Mouse (Mus musculus): ENCODE data around the gene Kmt5a.
A peak's percentile ranks its signal among the peaks of the same experiment; 100 is the strongest.
"Not testable (repeated sequence)": the region's sequence is repeated elsewhere in the genome, so short reads cannot be mapped to it uniquely, and the experiment has no call there.

Gene Kmt5a

DNA sequence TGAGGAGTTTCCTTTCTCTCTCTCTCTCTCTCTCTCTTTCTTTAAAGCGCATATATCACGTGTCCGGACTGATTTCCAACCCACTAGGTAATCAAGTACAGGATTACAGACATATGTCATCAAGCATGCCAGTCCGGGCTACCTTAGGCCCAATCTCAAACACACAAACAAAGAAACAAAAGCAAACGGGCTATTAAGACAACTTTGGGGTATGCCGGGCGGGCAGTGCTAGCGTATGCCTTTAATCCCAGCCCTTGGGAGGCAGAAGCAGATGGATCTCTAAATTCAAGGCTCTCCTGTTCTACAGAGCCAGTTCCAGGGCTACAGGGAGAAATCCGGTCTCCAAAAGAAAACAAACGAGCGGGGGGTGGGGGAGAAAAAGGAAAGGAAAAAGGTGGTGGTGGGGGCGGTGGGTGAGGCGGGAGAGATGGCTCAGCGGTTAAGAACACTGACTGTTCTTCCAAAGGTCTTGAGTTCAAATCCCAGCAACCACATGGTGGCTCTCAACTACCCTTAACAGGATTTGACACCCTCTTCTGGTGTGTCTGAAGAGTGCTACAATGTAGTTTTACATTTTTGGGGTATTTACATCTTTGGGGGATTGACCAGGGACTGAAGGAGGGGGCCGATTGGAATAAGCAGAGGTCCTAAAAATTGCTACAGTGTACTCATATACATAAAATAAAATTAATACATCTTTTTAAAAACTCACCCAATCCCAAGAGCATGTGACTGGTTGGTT is 44.1 kb downstream of the Kmt5a start:
- DNase-seq: peak; percentile 47

GRCm38 (mm10) chr5:124485654-124486053 is 45.9 kb downstream of the Kmt5a start:
- no peak for DNase-seq

GRCm38 (mm10) chr5:124488885-124489284 is 49.2 kb downstream of the Kmt5a start:
- DNase-seq: no peak

DNA sequence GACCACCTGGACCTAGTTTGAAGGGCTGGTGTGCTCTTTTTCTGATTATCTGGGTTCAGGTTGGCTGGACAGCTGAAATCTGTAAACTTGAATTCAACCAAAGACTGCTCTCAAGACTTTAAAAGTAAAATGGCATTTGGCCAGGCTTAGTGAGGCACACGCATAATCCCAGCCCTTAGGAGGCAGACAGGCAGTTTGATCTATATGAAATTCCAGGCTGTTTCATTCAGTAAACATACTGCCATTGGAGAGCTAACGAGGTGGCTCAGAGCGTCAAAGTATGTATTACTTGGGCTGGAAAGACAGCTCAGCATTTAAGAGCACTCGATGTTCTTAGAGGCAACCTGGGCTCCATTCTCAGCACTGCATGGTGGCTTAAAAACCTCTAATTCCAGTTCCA is 52.0 kb downstream of the Kmt5a start:
- no peak for DNase-seq

DNA sequence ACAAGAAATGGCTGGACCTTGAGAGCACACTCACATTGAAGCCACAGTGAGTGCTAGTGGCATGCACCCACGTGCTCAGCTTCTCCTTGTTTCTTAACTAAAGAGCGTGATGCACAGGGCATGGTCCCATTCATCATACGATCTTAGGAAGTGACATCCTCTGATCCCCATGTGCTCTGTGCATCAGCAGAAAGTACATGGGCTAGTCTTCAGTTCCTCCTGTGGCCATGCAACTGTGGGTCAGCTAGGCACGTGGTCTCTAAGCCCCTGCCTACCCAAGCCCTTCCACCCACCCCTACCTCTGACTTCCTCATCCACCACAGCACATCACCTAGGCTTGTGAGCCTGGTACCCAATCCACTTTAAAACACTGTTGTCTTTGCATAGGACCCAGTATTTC is 52.9 kb downstream of the Kmt5a start:
- DNase-seq: no peak

DNA sequence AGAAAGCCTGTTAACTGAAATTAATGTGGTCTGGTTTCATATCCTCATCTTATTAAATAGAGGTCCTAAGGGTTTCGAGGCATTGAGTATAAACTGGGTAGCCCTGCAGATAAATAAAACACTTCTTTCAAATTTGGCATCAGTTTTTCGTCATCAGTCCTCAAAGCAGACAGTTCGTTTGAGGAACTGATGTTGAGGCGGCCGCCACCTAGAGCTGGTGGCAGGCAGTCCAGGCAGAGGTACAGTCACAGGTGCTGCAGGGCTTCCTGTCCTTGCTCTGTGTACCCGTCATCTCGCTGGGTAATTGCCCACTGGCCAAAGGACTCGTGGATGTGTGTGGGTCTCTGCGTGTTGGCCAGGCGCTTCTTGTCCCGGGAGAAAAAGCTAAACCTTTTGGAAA is 53.7 kb downstream of the Kmt5a start:
- no peak for DNase-seq

GRCm38 (mm10) chr5:124495547-124495946 is 55.8 kb downstream of the Kmt5a start:
- peak; percentile 66 for DNase-seq

- DNase-seq: peak; percentile 57
Measured at GRCm38 (mm10) chr5:124496614-124497514, 57.1 kb downstream of the Kmt5a start.

- no peak for DNase-seq
Measured at GRCm38 (mm10) chr5:124498221-124498876, 58.6 kb downstream of the Kmt5a start.

- DNase-seq: no peak
Measured at GRCm38 (mm10) chr5:124499001-124499400, 59.3 kb downstream of the Kmt5a start.

DNA sequence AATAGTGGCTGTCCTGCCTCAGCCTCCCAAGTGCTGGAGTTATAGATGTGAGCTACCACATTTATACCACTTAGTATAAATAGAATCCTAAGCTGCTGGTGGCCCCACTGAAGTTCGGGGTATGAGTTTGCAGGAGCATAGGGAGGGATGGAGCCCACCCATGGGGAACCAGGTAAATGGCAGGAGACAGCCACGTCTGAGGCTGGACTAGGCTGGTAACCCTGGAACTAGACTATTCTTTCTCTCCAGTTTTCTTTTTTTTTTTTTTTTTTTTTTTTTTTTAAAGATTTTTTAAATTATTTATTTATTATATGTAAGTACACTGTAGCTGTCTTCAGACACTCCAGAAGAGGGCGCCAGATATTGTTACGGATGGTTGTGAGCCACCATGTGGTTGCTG is 60.3 kb downstream of the Kmt5a start:
- not testable (repeated sequence) for DNase-seq

GRCm38 (mm10) chr5:124500573-124500972 is 60.8 kb downstream of the Kmt5a start:
- DNase-seq: no peak

DNA sequence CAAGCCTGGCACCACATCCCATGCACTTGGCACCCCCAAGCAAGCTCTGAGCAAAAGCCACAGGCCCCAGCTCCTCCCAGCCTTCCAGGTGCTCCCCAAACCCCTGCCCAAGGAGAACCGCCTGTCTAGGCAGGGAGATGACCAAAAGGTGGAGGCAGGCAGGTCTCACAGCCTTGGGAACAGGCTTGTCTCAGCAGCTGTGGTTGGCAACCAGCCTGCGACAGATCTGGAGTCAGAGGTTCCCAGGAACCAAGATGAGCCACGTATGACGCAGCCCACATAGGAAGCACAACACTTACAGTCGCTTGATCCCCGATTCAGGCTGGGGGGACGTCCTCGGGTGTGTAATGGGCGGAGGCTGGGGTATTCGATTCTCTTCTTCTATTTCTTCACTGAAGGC is 61.8 kb downstream of the Kmt5a start:
- DNase-seq: no peak

DNA sequence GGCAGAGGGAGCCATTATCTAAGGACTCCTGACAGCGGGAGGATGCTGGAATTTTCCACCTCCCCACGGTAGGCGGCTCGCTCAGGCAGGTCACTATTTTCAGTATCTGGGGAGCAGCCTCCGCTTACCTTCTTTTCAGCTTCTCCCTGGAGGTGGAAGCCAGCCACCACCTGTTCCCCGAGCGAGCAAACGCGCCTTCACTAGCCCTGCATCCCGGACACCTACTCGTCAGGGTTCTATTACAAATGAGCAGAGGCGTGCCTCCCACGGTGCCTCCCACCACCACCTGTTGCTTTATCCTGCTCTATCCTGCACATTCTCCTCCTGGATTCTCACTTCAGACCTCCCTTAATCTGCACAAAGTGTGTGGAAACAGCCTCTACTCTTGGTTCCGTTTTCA is 64.0 kb downstream of the Kmt5a start:
- DNase-seq: no peak

GRCm38 (mm10) chr5:124505235-124505634 is 65.5 kb downstream of the Kmt5a start:
- no peak for DNase-seq

GRCm38 (mm10) chr5:124506731-124507359 is 67.1 kb downstream of the Kmt5a start:
- DNase-seq: no peak

- no peak for DNase-seq
Measured at GRCm38 (mm10) chr5:124509200-124509599, 69.5 kb downstream of the Kmt5a start.

DNA sequence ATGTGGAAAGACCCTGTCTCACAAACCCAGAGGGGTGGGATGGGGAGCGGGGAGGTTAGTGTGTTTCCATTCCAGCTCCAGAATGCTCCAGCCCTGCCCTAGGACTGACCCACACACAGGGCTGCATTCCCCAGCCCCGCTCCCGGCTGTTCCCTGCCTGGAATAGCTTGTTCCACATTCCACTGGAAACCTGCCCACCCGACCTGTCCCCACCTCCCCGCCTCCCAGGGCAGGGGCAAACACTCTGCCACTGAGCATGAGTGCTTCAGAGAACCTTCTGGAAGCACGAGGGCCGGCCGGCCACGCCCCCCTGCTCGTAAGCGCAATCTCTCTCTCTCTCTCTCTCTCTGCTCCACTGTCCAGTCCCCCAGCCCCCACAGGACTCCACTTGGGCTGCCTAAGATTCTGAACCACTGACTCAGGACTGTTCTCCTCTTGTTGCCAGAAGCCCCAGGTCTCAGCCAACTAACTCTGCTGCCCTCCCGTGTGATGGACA is 70.1 kb downstream of the Kmt5a start:
- no peak for DNase-seq

DNA sequence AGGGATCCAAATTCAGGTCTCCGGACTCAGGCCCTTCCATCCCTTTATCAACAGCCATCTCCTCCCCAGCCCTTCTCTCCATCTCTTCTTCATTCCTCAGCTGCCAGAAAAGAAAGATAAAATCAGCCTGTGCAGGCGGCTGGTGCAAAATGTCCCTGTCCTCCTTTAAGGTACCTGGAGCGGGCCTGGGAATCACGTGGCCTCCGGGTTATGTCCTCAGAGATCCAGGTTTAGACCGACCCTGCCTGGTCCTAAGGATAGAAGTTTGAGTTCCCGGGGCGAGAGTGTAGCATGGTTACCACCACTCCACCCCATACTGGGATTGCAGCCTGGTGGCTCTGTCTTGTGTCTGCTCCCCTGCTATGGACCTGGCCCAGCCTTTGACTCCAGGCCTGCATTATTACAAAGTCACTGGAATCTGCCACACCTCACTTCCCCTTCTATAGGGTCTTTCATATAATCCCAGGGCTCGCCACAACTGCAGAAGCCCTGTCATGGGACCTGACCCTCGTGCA is 70.9 kb downstream of the Kmt5a start:
- DNase-seq: no peak

Data from thymus, postnatal 4 days (tissue).